Mouse (Mus musculus) heart, postnatal 10 days (tissue): Measurements from ENCODE around the gene Plp2. TPM values are rescaled to one million over a fixed set of nuclear protein-coding genes. Genes with fewer than 3 reads are reported as not detected.
"Not testable (repeated sequence)": the region's sequence is repeated elsewhere in the genome, so short reads cannot be mapped to it uniquely, and the experiment has no call there.

Experiments
- DNase-seq, 2 experiments: peaks; one replicate each; pipeline ENCODE4 v3.0.0; 2021
- intact Hi-C: fragments of 180-260 bp; cut with DNase I; formaldehyde crosslinking; loops from one replicate; pipeline ENCODE4 v1.15.1; 2025
- total RNA-seq, 2 experiments: library from RNA; stranded (reverse); gene quantifications; 2 replicates each; pipeline ENCODE4 v1.2.3; 2021

Plp2 gene
- 10 to 100 TPM; 84.8 to 88.4 TPM for total RNA-seq

DNA sequence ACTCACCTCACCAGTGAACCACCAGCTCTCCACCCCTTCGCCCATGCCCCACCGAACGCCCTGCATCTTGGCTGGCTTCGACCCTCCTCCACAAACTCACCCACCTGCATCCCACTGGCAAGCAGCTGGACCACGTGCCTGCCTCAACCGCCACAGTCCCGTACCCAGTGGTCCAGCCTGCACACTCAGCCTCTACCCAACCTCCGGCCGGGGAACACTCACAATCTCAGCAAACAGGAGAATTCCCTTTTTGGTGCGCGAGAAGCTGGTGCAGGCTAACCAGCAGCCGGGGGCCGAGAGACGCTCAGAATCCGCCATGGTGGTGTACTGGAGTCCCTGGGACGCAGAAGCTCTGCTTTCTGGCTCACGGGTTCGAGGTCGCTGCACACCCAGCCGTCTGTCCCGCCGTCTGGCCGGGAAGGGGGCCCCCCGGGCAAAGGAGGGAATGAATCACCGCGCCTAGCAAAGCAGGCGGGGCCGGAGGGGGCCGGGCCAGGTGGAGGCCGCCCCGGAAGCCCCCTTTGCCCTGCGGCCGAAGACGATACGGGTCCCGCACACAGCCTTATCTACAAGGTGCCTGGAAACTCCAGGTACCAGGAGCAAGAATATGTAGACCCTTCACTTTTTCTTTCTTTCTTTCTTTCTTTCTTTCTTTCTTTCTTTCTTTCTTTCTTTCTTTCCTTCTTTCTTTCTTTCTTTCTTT is at the start of gene Plp2:
Plp2 (minus strand) TSS at position 470 of the 703 bp plus-strand sequence.
- DNase-seq = peak; percentile 46 to 52
- intact Hi-C loops = no loop called here

DNA sequence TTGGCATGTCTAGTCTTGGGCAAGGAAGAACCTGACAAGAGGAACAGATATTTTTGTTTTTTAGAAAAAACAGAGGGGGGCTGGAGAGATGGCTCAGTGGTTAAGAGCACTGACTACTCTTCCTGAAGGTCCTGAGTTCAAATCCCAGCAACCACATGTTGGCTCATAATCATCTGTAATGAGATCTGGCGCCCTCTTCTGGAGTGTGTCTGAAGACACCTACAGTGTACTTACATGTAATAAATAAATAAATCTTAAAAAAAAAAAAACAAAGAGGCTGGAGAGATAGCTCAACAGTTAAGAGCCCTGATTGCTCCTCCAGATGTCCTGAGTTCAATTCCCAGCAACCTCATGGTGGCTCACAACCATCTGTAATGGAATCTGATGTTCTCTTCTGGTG is 44.9 kb upstream of the Plp2 start:
- intact Hi-C loops, DNase-seq: not testable (repeated sequence)

DNA sequence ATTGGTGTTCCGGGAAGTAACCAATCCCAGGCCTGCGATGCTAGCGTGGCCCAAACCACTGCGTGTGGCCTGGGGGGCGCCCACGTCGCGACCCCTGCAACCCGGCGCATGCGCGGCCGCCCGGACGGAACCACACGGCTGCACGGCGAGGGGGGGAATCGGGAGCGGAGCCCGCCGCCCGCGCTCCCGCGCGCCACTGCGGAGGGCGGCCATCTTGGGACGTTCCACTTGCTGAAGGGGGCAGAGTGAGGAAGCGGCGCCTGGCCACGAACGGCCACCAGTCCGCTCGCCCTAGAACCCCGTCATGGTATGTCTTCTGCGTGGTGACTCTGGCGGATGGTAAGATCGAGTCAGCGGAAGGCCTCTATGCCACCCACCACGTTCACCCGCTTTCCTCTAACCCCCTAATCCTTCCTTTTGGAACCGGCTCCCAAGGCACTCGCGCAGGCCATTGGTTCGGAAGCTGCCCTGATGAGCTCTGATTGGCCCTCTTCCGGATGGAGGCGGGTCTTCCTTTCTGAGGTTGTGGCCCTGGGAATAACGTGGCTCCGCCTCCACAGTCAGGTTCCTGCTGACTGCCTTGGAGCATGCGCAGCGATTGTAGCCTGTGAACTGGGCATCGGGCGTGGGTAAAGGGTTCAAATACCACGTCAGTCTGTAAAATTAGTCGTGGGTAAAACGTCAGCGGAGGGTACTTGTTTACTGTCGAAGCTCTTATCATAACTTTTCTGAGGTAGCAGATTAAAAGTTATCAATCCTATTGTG is 43.1 kb upstream of the Plp2 start, which contains the start of gene Wdr45:
Wdr45 (plus strand) TSS at position 199 of the 765 bp plus-strand sequence.
- intact Hi-C loops = not testable (repeated sequence)
- DNase-seq = peak; percentile 94 to 95

DNA sequence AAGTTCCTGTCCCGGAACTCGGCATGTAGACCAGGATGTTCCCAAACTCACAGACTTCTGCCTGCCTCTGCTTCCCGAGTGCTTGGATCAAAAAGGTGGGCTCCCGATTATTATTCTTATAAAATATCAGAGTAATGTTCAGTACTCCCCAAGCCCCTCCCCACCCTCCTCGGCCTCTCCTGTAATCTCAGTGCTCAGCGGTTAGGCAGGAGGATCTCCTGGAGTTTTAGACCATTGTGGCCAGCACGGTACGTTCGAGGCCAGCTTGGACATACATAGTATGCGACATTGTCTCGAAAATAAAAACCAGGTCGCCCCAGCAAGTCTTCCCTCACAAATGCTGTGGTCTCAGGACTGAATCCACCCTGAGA is 42.6 kb upstream of the Plp2 start:
- intact Hi-C loops, DNase-seq: not testable (repeated sequence)

DNA sequence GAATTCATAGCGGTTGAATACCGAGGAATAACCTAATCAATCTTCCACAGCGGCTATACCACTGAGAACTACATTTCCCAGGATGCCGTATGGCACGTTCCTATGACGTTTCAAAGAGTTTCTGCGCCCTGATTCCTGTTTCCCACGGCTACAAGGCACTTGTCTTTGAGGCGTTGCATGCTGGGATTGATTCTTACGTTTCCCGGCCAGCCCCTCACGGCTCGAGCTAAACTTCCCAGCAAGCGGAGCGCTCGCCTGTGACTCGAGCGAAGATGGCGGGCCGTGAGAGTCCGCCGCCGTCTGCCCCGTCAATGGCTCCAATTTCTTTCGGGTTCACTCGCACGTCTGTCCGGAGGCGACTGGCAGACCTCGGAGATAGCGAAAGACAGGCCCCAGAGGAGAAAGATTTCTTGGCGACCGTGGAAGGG is 25.8 kb upstream of the Plp2 start, which contains the start of gene Gpkow:
Gpkow (plus strand) TSS at position 178 of the 428 bp plus-strand sequence.
- intact Hi-C loops = loop anchor here (10.0 kb wide), 1 partner anchor 122 kb away; the partner anchor contains the start of genes Foxp3 and Ppp1r3f

DNA sequence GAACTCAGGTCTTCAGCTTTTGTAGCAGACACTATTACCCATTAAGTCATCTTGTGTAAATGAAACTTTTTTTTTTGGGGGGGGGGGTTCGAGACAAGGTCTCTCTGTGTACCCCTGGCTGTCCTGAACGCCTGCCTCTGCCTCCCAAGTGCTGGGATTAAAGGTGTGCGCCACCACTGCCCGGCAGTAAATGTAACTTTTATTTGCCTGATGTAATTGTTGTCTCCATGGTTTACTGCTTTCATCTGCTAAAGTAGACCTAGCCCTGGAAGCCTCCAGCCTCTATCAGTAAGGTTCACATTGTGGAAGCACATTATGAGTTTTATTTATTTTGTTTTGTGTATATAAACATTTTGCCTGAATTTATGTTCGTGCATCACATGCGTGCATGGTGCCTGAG is 25.3 kb upstream of the Plp2 start:
- intact Hi-C loops = loop anchor here (10.0 kb wide), 1 partner anchor 122 kb away; the partner anchor contains the start of genes Foxp3 and Ppp1r3f
- no peak for DNase-seq

More for the DNA sequence above, 25.8 kb upstream of the Plp2 start, which contains the start of gene Gpkow:
- peak; percentile 83 to 90 for DNase-seq

DNA sequence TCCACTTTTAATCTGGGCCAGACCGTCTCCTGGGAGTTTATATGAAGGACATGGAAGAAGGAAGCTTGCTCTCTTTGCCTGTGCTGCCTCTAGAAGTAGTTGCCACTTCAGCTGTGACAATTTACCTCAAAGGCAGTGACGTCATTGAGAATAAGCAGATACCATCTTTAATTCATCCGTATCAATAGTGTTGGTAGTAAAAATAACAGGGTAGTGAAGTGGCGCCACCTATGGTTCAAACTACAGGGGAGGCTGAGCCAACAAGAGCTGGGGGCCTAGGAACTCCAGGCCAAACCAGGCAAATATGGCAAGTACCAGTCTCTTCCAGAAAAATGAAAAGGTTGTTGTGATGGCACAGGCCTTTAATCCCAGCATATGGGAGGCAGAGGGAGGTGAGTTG is 21.7 kb upstream of the Plp2 start:
- intact Hi-C loops = loop anchor here (5.0 to 10.0 kb wide), 4 partner anchors 46 to 271 kb away; partner anchors contain the start of genes Foxp3 and Ppp1r3f
- DNase-seq = peak in 1 of 2 experiments; percentile 48

DNA sequence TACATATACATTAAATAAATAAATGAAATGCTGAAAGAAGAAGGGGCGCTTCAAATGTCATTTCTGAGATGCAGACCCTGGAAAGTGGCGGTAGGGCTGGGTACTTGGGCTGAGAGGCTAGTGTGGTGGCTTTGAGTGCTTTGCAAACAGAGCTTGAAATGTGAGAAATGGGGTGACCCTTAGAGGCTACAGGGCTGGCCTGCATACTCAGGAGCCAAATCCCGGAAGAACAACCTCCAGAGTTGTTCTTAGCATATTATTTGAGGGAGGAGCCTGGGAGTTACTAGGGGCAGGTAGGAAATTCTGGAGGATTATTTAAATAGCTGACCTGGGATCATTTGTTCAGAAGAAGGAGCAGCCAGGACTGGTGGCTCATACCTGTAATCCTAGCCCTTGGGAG is 19.3 kb upstream of the Plp2 start:
- intact Hi-C loops = loop anchor here (5.0 to 10.0 kb wide), 4 partner anchors 43 to 268 kb away; partner anchors contain the start of genes Foxp3 and Ppp1r3f
- no peak for DNase-seq

DNA sequence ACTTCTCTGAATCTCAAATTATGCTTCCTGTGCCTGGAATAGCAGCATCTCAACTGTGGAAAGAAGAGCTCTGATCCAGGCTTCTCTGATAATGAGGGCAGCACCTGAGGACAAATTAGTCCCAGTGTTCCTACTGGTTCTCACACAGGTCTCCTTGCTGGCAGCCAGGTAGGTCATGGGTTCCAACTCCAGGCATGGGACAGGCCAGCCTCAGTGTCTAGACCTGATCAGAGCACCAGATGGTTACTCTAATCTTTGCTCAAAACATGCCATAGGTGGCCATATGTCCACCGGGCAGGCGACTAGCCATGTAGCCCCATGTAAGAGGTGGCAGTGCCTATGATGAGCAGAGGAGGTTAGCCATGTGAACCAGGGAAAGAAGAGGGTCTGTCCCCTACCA is 17.1 kb upstream of the Plp2 start:
- no peak for DNase-seq
- intact Hi-C loops = no loop called here

DNA sequence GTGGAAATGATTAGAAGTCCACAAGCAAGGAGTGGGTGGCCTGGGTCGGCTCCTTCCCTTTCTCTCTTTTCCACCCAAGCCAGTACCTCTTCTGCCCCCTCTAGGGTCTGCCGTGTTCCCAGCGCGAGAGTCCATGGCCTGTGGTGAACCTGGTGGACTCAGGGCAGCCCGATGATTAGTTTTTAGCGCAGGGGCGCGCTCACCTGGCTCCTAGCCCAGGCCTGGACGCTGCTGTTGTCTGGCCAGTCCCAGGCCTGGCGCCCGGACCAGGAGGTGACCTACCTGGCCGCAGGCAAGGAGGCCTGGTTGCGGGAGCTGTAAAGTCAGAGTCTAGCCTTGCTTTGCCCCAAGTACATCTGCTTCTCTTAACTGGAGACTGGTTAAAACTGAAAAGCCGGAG is 9.7 kb upstream of the Plp2 start, which contains the start of gene Magix:
Magix (minus strand) TSS at position 388 of the 400 bp plus-strand sequence.
- peak in 1 of 2 experiments; percentile 45 for DNase-seq
- intact Hi-C loops = no loop called here

DNA sequence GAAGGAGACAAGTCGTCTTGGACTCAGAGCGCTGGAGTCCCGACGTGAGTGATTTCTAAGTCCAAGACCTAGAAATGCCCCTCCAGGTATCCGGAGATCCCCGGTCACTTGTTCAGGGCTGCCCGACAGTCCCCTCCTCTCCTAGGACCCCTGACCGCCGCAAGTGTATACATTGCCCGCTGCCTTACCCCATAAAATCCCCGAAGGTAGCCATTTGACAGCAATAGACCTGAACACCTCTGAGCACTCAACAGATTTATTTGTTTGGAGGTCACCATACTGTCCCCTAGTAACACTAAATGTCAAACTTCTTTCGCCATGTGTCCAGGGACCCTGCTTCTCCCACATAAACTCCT is 8.8 kb upstream of the Plp2 start:
- intact Hi-C loops = no loop called here
- DNase-seq = no peak

DNA sequence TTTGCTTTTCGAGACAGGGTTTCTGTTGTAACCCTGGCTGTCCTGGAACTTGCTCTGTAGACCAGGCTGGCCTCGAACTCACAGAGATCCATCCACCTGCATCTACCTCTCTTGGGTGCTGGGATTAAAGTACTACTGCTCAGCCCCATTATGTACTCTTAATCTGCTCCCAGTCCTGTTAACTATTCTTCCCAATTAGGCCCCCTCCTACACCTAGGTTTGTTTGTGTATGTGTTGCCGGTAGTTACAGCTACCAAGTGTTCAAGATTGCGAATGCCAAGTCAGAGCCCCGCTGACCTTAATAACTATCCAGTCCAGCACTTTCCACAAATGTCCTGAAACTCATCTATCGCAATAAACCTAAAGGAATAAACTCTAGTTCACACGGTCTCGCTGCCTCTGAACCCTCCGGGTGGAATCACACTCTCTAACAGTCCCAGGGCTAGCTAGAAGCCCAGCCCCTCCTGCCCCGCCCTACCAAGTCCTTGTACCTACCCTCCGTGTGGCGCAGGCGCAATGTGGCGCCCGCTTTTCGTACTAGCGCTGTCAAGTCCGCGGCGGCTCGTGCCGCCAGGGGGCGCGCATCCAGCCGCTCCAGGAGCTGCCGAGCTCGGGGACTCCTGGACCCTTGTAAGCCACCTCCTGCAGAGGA is 8.3 kb upstream of the Plp2 start:
- peak; percentile 92 to 93 for DNase-seq
- intact Hi-C loops = no loop called here

DNA sequence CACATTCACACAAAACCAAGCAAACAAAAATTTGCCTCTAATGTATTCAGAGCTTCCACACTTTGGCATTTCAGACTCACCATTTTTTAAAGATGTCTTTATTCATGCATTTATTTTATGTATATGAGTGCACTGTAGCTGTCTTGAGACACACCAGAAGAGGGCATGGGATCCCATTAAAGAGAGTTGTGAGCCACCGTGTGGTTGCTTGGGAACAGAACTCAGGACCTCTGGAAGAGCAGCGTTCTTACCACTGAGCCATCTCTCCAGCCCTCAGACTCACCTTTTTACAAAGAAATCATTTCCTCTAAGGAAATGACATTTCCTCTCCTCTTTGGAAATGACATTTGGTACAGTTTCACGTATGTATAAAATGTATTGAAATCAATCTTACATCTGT is 7.8 kb upstream of the Plp2 start:
- intact Hi-C loops = no loop called here
- no peak for DNase-seq

DNA sequence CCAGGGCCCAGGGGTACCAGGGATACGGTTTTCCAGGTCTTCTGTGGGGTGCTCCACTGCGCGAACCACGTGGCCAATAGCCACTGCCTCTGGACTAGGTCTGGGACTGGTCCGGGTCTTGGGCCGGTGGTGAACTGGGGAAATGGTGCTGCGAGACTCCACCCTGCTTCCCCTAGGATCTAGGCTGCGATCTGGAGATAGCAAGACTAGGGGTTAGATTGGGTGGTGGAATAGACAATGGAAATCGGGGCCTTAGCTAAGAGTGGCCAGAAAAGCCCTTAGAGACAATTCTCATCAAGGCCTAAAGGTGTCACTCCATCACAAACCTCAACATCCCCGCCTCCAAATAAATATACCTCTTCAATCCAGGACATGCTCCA is 3.8 kb upstream of the Plp2 start:
- intact Hi-C loops = no loop called here
- DNase-seq = no peak

DNA sequence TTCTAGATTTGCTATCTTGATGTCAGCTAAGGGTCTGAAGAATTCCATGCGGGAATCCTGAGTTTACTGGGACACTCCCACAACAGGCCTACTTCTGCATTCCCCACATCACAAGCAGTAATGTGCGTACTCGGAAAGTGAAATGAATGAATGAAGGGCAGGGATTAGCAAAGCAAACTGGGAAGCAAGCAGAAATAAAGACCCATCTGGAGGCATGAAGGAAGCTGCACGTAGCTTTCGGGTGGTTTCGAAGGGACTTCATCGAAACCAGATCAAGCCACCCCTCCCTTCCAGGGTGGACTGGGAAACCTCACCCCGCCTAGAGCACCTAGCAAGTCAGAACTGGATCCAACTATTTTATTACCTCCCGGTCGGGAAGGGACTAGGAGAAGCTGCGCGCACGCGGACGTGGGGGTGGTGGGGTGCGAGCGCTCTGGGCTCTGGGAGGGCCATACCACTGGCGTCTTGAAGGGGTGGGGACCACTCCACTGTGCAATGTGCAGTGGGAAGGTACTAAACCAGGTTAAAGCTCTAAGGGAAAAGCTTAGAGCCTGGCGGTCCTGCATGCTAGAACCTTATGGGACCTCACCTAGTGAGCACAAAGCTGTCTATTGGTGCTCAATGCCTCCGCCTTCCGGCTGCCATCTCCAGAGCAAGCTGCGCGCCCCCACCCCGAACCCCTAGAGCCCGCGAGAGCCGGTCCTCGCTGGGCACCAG is 3.3 kb upstream of the Plp2 start:
- no peak for DNase-seq
- intact Hi-C loops = no loop called here

DNA sequence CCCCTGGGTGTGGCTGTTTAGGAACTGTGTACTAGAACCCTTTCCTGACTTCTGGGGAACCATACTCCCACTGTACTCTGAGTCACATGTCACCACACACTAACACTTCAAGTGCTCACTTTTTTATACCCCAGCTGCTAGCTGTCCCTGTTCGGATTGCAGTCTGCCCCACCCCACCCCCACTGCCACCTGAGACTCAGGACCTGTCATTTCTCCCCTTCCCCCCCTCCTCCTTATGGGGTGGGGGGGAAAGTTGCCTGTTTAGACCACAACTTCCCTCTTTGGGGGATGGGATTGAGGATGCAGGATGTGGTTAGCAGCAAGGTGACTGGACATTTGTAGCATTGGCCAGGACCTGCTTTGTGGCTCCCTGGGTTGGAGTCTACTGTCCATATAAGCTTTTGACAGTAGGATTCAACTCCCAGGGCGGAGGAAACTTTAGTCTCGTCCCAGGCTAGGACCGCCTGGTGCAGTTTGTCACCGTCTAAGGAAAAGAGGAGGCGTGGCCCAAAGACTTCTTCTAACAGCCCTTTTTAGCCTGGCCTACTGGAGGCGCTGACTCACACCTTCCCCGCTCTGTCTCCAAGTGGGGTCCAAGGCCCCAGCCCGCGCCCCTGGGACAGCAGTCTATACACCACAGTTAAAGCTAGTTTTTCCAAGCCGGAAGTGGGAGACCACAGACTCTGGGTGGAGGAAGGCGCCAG is 2.5 kb upstream of the Plp2 start:
- DNase-seq = no peak
- intact Hi-C loops = loop anchor here (2.0 kb wide), 1 partner anchor 25 kb away; no protein-coding TSS in a partner anchor

DNA sequence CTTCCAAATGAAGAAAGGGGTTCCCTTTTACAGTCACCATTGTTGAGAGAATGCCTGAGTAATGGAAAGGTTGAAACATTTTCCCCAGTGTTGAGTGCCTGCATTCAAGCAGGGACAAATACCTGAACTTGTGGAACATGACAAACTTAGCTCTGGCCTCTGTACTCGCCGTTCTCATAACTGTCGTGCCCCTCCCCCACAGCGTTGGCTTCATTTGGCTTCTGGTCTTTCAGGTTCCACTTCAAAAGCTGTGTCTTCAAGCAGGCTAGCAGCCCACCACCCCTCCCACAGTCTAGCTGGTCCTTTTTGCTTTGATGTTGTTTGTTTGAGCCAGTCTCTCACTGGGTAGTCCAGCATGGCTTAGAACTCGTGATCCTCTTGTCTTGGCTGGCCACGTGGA is 1.5 kb upstream of the Plp2 start:
- intact Hi-C loops = loop anchor here (2.0 kb wide), 1 partner anchor 24 kb away; no protein-coding TSS in a partner anchor
- DNase-seq = no peak

DNA sequence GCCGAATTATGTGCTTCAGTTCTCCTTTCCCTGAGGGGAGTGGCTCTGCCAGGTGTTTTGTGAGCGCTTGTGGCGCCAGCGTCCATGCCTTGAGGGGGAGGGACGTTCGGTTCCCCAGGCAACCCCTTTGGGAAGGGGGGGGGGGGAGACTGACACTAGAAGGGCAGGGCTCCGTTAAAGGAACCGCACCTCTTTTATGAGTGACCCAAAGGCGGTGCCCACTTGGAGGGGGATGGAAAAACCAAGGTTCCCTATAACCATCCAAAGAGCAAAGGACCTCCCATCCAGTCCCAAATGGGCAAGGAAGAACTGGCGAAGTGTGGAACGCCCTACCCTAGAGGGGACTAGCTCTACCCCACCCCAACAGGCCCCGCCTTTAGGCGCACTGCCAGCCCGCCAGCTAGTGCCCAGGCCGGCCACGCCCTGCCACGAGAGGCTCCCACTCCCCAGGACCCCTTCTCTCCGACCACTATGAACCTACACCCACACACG is 754 bp downstream of the Plp2 start:
- intact Hi-C loops = no loop called here
- peak; percentile 74 to 79 for DNase-seq

DNA sequence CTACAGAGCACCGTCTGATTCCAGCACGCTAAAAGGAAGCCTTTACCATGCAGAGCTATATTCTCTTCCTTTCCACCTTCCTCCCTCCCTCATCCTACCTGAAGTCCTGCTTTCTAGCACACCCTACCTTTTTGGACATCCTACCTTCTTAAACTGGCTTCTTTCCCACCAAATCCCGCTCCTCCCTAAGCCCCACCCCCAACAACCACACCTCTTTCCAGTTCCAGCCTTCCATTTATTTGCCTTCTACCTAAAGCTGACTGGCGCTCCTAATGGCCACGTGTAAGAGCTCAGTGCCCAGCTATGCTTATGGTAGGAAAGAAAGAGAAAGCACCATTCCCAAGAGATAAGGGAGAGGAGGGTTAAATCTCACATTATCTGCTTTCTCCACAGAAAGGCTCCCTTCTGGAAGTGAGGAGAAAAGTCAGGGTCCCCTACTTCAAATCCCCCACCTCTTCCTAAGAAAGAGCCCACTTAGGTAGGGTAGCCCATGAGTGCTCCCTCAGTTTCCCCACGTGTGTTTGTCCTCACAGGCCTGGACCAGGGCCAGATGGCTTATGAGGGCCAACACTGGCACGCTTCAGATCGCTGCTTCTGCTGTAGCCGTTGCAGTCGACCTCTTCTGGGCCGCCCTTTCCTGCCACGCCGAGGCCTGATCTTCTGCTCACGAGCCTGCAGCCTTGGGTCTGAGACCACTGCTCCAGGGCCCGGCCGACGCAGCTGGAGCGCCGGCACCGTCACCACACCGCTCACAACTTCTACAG is 5.3 kb downstream of the Plp2 start:
- no peak for DNase-seq
- intact Hi-C loops = no loop called here
